Mouse (Mus musculus) lung, postnatal 0 days (tissue): Measurements from ENCODE around the gene Iqce.

Experiments used
- CTCF ChIP-seq: IDR thresholded peaks from 2 replicates; pipeline ENCODE4 v1.5.1; 2016; ENCODE audit warnings: antibody characterized with exemption, mild to moderate bottlenecking
- EP300 ChIP-seq: IDR thresholded peaks from 2 replicates; pipeline ENCODE4 v1.6.1; 2016; ENCODE audit warnings: antibody characterized with exemption, mild to moderate bottlenecking, control low read depth

GRCm38 (mm10) chr5:140726946-140727740, 25.0 kb upstream of the Iqce start:
- no peak for TF ChIP-seq CTCF
- no peak for TF ChIP-seq EP300
